Mouse (Mus musculus) macrophage (primary cell): ENCODE results near the gene Gas2l3. TPM values are rescaled to one million over a fixed set of nuclear protein-coding genes. Genes with fewer than 3 reads are reported as not detected.

Source experiments
- H3K27ac ChIP-seq: fragments of 350-480 bp; formaldehyde crosslinking; 2 replicates; pipeline ENCODE4 v1.9.0; 2021
- H3K36me3 ChIP-seq: fragments of 350-480 bp; formaldehyde crosslinking; 2 replicates; pipeline ENCODE4 v1.9.0; 2021; ENCODE audit errors: inconsistent target
- H3K4me3 ChIP-seq: fragments of 350-480 bp; formaldehyde crosslinking; 2 replicates; pipeline ENCODE4 v1.9.0; 2021; ENCODE audit errors: inconsistent target
- H3K79me2 ChIP-seq: fragments of 350-480 bp; formaldehyde crosslinking; 2 replicates; pipeline ENCODE4 v1.9.0; 2021; ENCODE audit errors: inconsistent target
- WGBS: methylation state at CpG from one replicate; pipeline ENCODE4 v1.1.7; 2026; ENCODE audit warnings: inconsistent platforms; ENCODE audit not compliant: missing documents; 5-methylcytosine and 5-hydroxymethylcytosine counted together
- polyA plus RNA-seq: library from polyadenylated mRNA; stranded (reverse); fragments of 250-400 nt; gene quantifications from 3 replicates; pipeline ENCODE4 v1.2.4, GENCODE M21; 2018; ENCODE audit warnings: inconsistent platforms

The Gas2l3 gene
- polyA plus RNA-seq, 1 experiment from 2014 or later = 29.3 TPM

DNA sequence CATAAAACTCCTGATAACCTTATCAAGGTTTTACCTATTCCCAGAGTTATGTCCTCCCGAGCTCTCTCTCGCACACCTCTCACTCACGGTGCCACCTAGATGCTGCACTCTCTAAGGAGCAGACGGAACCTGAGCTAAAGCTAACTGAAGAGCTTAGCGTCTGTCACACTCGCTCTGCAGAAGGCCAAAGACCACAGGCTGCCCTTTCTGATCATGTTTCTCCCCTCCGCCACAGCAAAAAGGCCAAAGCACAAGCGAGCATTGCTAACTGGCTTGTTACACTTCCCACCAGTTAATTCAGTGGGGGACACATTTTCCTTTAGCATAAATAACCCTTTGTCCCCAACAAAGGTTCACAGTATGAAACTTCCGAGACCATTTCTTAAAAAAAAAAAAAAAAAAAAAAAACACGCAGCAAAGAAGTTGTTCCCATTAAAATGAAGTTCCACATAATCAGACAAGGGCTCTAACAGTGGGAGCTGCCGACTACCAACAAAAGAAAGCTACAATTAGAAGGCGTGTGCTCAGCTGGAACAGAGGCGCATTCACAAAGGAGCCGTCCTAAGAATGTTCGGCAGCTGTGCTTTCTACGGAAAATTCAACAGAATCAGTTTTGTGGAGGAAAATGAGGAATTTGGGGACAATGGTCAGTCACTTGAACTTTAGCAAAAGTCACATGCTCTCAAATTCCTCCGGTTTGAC, 9.1 kb downstream of the Gas2l3 start:
- H3K4me3 ChIP-seq = no peak overlapping the region
- H3K79me2 ChIP-seq = peaks cover 99% of the 10 kb centered on the region
- peaks cover 82% of the 10 kb centered on the region for H3K36me3 ChIP-seq
- no peak overlapping the region for H3K27ac ChIP-seq
- 92% methylated on average over 16 of the region's 17 CpGs for WGBS

DNA sequence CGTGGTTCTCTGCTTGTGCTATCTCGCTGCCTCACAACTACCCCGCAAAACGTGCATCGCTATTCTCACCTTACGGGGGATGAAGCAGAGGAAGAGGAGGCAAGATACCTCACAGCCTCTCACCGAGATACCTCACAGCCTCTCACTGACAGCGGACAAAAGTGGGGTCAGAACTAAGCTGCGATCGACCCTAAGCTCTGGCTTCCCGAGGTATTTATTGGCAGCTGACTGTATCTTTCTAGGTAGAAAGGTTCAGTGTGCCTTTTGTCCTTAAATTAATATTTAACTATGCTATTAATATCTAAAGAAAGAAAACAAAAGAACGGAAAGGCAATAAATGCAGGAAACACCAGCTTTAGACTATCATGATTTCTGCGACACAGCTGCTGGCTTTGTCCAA, 11.0 kb downstream of the Gas2l3 start:
- WGBS = 96% methylated on average over 13 of the region's 13 CpGs
- Histone ChIP-seq H3K79me2 (peaks cover 99% of the 10 kb centered on the region), H3K4me3 (no peak overlapping the region), H3K27ac (no peak overlapping the region), H3K36me3 (peaks cover 88% of the 10 kb centered on the region)

DNA sequence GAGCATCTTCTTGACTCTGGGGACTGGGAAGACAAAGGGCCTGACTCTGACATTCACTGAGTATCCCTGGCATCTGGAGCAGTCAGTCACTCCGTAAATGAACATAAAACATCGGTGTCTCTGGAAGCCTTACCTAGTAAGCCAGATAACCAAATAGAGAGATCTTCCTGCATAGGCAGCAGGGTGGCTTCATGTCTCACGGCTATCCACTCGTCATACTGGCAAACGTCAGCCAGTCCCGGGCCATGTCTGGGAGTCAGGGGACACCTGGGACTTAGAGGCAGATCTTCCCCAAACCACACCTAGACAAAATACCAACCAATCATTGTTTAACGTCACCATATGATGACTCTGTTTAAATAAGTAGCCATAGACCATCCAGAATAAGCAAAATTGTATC, 13.0 kb downstream of the Gas2l3 start:
- Histone ChIP-seq H3K79me2 (peaks cover 99% of the 10 kb centered on the region), H3K27ac (no peak overlapping the region), H3K36me3 (peaks cover 88% of the 10 kb centered on the region), H3K4me3 (no peak overlapping the region)
- WGBS = 94% methylated on average over 7 of the region's 7 CpGs

DNA sequence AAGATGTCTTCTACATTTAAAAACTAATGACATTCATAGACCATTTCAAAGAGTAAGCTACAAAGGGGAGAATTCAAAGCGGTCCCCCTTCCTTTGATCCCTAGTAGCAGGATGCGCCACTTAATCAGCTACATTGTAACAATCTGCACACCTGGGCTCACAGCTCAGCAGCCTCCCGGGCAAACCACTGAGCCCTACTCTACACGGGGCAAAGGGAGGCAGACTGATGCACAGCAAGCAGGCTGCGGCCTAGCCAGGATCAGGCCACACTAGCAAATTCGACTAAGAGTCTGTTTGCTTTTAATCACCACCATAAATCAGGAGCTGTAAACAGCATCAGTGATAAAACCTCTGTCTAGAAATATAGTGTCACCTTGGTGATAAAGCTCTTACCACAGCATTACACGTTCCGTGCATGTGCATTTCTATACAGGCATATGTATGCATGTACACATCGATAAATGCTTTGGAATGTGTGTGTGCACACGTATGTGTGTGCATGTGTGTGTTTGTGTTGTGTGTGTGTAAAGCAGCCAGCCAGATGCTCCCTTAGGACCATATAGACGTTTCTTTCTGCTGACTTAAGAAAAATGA, 18.9 kb downstream of the Gas2l3 start:
- Histone ChIP-seq H3K27ac (no peak overlapping the region), H3K36me3 (peaks cover 89% of the 10 kb centered on the region), H3K79me2 (peaks cover 98% of the 10 kb centered on the region), H3K4me3 (no peak overlapping the region)
- WGBS = 92% methylated on average over 11 of the region's 11 CpGs

DNA sequence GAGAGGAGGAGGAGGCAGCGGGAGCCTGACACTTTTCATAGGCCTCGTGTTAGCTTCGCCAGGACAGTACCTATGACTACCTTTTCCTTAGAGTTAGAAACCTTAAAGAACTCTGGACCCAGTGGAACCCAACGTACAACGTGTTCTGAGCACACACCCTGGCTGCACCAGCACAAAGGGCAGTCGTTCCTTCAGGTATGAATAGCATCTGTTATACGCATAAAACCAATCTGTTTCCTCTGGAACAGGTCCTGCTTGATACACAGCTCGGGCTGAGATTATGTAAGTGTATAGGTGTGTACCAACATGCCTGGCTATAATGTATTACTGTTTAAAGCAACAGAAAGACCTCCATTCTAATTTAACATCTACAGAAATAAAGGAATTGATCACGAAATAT, 19.6 kb downstream of the Gas2l3 start:
- Histone ChIP-seq H3K36me3 (peaks cover 84% of the 10 kb centered on the region), H3K4me3 (no peak overlapping the region), H3K79me2 (peaks cover 98% of the 10 kb centered on the region), H3K27ac (no peak overlapping the region)
- WGBS = 98% methylated on average over 7 of the region's 9 CpGs

DNA sequence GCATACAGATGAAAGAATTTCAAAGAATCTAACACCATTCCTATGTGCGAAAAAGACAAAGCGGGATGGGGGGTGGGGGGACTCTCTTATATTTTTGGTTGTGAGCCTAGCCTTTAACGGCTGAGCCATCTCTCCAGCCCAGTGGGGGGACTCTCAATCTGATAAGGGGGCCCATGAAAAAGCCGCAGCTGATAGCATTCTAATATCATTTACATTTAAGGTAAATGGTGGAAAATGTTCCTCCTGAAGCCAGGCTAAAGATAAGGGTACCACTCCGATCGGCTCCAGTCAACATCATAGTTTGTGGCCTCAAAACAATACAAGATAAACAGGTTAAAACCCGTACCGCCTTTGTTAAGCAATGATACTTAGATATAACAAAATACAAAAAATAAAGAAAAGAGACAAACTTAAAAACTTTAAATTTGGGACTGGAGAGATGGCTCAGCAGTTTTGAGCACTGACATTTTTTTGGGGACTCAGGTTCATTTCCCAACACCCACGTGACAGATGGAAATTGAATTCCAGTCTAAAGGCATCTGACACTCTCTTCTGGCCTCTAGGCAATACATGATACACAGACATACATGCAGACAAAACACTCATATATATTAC, 20.5 kb downstream of the Gas2l3 start:
- H3K79me2 ChIP-seq = peaks cover 98% of the 10 kb centered on the region
- WGBS = 96% methylated on average over 9 of the region's 9 CpGs
- no peak overlapping the region for H3K4me3 ChIP-seq
- H3K36me3 ChIP-seq = peaks cover 84% of the 10 kb centered on the region
- H3K27ac ChIP-seq = no peak overlapping the region

DNA sequence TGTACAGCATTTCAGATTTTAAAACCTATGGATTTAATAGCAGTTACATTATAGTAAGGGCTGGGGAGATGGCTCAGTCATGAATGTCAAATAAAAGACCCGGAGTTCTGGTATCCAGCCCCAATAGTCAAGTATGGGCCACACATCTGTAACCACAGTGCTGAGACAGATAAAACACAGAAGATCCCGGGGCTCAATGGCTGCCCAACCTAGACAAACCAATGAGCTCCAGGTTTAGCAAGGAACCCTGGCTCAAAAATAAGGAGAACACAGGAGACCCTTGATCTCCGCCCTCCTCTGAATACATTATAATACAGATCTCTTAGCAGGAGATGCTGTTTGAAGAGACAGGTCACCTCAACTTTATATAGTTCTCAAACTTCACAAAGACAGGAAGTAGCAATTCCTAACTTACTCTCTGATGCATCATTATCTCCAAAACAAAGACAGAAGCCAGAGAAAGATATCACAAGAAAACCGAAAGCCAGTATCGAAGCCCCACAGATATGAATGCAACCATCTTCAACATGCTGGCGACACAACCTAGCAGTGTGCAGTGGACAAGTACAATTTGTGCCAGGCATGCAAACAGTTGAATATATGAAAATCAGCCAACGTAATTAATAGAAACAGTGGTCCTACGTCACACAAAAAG, 21.1 kb downstream of the Gas2l3 start:
- Histone ChIP-seq H3K36me3 (peaks cover 84% of the 10 kb centered on the region), H3K79me2 (peaks cover 98% of the 10 kb centered on the region), H3K27ac (no peak overlapping the region), H3K4me3 (no peak overlapping the region)
- 96% methylated on average over 8 of the region's 8 CpGs for WGBS

DNA sequence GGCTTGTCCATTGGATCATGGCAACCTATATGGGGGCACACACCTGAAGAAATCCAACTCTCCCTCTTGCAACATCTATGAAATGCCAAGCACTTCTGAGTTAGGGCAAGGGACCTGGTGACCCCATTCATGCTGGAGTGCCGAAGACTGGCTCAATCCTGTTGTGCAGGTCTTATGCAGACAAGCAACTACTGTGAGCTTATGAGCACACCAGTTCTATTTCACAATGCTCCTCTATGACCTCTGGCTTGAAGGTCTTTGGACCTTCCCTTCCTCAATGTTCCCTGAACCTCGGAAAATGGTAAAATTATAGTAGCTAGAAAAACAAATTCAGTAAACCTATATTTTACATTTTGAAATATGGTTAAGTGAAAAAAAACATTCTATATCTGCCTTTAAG, 25.8 kb downstream of the Gas2l3 start:
- 60% methylated on average over 1 of the region's 2 CpGs for WGBS
- Histone ChIP-seq H3K79me2 (peaks cover 90% of the 10 kb centered on the region), H3K27ac (no peak overlapping the region), H3K36me3 (peaks cover 86% of the 10 kb centered on the region), H3K4me3 (no peak overlapping the region)

DNA sequence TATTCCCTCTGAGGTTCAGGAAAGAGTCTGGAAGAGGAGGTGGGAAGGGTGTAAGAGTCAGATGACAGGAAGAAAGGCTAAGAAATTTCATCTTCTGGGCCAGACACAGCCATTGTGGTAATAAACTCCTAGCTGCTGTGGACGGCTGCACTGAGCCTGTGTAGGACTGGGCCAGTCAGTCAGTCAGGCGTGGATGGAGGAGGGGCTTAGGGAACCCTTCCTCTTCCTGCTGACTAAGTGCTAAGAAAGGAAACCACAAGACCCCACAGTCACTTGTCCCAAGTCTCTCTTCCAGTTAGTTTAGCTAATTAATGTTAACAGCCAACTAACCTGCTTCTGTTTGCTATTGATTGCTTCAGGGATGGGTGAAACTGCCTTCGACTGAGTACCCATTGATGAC, 28.3 kb downstream of the Gas2l3 start:
- Histone ChIP-seq H3K4me3 (no peak overlapping the region), H3K79me2 (peaks cover 89% of the 10 kb centered on the region), H3K36me3 (peaks cover 83% of the 10 kb centered on the region), H3K27ac (no peak overlapping the region)
- 29% methylated on average over 3 of the region's 3 CpGs for WGBS

DNA sequence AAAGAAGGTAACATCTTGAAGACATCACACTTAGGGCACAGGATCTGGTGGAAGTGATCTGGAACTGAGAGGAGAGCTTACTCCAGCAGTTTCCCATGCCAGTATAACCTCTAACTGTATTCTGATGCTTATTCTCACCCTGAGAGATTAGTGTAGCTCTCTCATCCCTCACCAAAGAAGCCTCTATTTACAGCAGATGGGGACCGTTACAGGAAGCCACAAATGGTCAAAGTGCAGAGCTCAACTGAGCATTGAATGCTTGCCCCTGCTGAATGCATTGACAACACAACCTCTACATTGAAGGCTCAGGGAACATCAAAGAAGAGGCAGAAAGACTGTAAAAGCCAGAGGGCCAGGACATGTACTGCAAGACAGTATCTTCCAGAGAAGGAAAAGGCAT, 36.2 kb downstream of the Gas2l3 start:
- H3K4me3 ChIP-seq = no peak overlapping the region
- WGBS = 22% methylated on average over 1 of the region's 1 CpGs
- peaks cover 24% of the 10 kb centered on the region for H3K36me3 ChIP-seq
- peaks cover 20% of the 10 kb centered on the region for H3K79me2 ChIP-seq
- H3K27ac ChIP-seq = peak overlapping the region; percentile 2; the same call in 1 of the 2 replicates

DNA sequence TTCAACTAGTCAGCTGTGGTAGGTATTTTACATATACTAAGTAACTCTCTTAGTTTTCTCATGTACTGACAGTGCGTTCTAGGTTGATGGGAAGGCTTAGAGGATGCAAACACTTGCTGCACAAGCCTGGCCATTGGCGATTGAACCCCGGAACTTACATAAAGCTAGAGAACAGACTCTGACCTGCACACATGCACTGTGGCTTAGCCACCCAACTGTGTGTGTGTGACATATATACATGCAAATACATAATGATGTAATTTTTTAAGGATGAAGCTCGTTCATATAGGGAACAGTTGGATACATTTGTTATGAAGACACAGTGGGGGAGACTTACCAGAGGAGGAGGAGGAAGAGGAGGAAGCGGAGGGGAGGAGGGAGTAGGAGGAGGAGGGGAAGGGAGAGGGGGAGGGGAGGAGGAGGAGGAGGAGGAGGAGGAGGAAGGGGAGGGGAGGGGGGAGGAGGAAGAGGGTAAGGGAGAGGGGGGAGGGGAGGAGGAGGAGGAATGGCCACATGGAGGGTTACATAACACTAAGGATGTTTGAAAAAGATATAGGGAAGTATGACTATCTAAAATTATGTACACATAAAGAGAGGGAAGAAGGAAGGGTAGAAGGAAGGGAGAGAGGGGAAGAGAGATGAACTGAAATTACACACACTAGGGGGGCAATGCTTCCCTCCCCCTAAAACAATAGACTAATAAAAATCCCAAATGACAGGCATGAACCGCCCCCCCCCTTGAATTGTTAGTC, 36.9 kb downstream of the Gas2l3 start:
- Histone ChIP-seq H3K79me2 (peaks cover 13% of the 10 kb centered on the region), H3K27ac (peak overlapping the region; percentile 2; the same call in 1 of the 2 replicates), H3K4me3 (no peak overlapping the region), H3K36me3 (peaks cover 17% of the 10 kb centered on the region)
- 49% methylated on average over 4 of the region's 6 CpGs for WGBS

DNA sequence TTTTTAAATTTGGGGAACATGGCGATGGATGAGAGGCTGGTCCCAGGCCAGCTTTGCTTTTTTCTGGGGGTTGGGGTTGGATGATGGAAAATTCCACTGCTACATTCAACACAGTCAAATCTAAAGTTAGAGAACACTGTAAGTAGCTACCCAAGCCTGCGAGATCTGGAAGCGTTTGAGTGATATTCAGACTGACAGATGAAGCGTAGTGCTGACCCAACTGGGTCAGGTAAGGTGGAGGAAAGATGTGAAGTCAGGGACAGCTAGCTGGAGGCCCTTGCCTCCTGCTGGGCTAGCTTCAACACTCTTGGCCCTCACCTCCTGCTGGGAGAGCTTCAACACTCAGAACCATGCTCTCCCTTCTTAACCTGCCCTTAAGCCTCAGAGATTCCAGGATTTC, 38.8 kb downstream of the Gas2l3 start:
- 100% methylated on average over 4 of the region's 4 CpGs for WGBS
- Histone ChIP-seq H3K79me2 (no peaks in the 10 kb centered on the region; the same call in 1 of the 2 replicates), H3K27ac (no peak overlapping the region), H3K4me3 (no peak overlapping the region), H3K36me3 (0 out of 2 replicates have a peak, but pooled peaks cover 2% of the 10 kb centered on the region)

DNA sequence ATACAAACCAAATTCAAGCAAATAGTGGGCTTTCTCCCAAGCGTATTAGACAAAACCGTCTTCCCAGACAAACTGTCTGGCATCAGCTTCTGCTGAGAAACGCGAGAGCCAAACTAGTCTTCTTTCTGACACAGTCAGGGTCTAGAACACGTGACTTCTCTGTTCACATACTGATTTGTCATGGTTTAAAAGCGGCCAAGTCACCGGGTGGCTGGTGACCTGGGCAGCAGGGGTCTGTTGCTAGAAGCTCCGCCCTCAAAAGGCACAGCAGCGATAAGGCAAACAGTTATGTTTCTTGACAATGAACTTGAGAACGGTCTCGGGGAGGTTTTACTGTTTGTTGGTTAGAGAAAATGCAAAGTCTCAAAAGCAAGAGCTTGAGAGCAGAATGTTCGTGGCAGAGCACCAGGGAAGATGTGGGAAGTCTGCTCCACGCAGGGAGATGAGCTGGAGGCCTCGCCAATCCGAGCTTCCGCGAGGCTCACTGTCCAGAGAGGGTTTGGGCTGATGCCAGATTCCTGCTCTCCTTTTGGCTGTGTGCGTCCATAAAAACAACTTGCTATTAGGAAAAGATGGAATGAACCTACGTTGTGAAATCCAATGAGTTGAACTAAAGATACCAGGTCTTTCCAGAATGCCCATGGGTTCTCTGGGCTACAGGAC, 43.0 kb downstream of the Gas2l3 start:
- H3K36me3 ChIP-seq = no peaks in the 10 kb centered on the region
- H3K4me3 ChIP-seq = no peak overlapping the region
- H3K79me2 ChIP-seq = no peaks in the 10 kb centered on the region
- WGBS = 93% methylated on average over 19 of the region's 19 CpGs
- no peak overlapping the region for H3K27ac ChIP-seq

DNA sequence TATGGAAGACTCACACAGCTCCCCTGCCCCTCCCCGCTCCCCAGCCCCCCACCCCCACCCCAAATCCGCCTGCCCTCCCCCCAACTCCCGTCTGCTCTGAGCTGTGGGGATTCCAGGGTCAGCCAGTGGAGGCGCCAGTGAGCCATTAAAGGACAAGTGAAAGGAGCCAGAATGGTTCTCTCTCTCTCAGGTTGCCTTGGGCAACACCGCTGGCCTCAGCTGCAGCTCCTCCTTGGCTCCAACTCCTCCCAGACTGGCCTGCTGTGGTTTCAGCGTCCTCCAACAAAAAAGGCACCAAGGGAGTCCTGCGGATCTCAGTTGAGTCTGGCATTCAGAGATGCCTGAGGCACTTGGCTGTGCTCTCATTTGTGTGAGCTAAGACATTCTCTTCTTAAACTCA, 47.9 kb downstream of the Gas2l3 start:
- H3K79me2 ChIP-seq = no peaks in the 10 kb centered on the region
- no peak overlapping the region for H3K4me3 ChIP-seq
- no peaks in the 10 kb centered on the region for H3K36me3 ChIP-seq
- WGBS = 5% methylated on average over 7 of the region's 7 CpGs
- H3K27ac ChIP-seq = no peak overlapping the region
